Mouse (Mus musculus) macrophage (primary cell): ENCODE measurements around the gene Adssl1. TPM values are rescaled to one million over a fixed set of nuclear protein-coding genes. Genes with fewer than 3 reads are reported as not detected.
A peak's percentile ranks its signal among the peaks of the same experiment; 100 is the strongest.

Experiments used
- H3K27ac ChIP-seq: fragments of 350-480 bp; formaldehyde crosslinking; 2 replicates; pipeline ENCODE4 v1.9.0; 2021
- H3K36me3 ChIP-seq: fragments of 350-480 bp; formaldehyde crosslinking; 2 replicates; pipeline ENCODE4 v1.9.0; 2021; ENCODE audit errors: inconsistent target
- H3K4me3 ChIP-seq: fragments of 350-480 bp; formaldehyde crosslinking; 2 replicates; pipeline ENCODE4 v1.9.0; 2021; ENCODE audit errors: inconsistent target
- H3K79me2 ChIP-seq: fragments of 350-480 bp; formaldehyde crosslinking; 2 replicates; pipeline ENCODE4 v1.9.0; 2021; ENCODE audit errors: inconsistent target
- WGBS: methylation state at CpG from one replicate; pipeline ENCODE4 v1.1.7; 2026; ENCODE audit warnings: inconsistent platforms; ENCODE audit not compliant: missing documents; 5-methylcytosine and 5-hydroxymethylcytosine counted together
- polyA plus RNA-seq: library from polyadenylated mRNA; stranded (reverse); fragments of 250-400 nt; gene quantifications from 3 replicates; pipeline ENCODE4 v1.2.4, GENCODE M21; 2018; ENCODE audit warnings: inconsistent platforms

The Adssl1 gene
- polyA plus RNA-seq, 1 experiment from 2014 or later: 71.6 TPM

- H3K36me3 ChIP-seq: peaks cover 42% of the 10 kb centered on the region
- WGBS: 82% methylated on average over 5 of the region's 5 CpGs
These were observed 44.8 kb downstream of the Adssl1 start for GRCm38 (mm10) chr12:112664656-112665055.

GRCm38 (mm10) chr12:112665445-112665844, 45.6 kb downstream of the Adssl1 start:
- Histone ChIP-seq H3K27ac (no peak overlapping the region), H3K79me2 (peaks cover 100% of the 10 kb centered on the region), H3K36me3 (peaks cover 34% of the 10 kb centered on the region), H3K4me3 (no peak overlapping the region)
- 64% methylated on average over 18 of the region's 18 CpGs for WGBS

More at GRCm38 (mm10) chr12:112664656-112665055, 44.8 kb downstream of the Adssl1 start:
- Histone ChIP-seq H3K79me2 (peaks cover 98% of the 10 kb centered on the region), H3K4me3 (no peak overlapping the region), H3K27ac (no peak overlapping the region)

- peaks cover 29% of the 10 kb centered on the region for H3K36me3 ChIP-seq
- WGBS: 86% methylated on average over 9 of the region's 9 CpGs
- H3K27ac ChIP-seq: no peak overlapping the region
- H3K4me3 ChIP-seq: no peak overlapping the region
- peaks cover 100% of the 10 kb centered on the region for H3K79me2 ChIP-seq
These were observed 46.2 kb downstream of the Adssl1 start for GRCm38 (mm10) chr12:112665881-112666544.

GRCm38 (mm10) chr12:112667619-112668297, 47.9 kb downstream of the Adssl1 start:
- 28% methylated on average over 10 of the region's 10 CpGs for WGBS

GRCm38 (mm10) chr12:112670718-112671393, 51.0 kb downstream of the Adssl1 start:
- H3K36me3 ChIP-seq: peaks cover 8% of the 10 kb centered on the region; the same call in 1 of the 2 replicates

More at GRCm38 (mm10) chr12:112667619-112668297, 47.9 kb downstream of the Adssl1 start:
- Histone ChIP-seq H3K36me3 (peaks cover 16% of the 10 kb centered on the region; the same call in 1 of the 2 replicates), H3K4me3 (no peak overlapping the region; the same call in 1 of the 2 replicates), H3K27ac (peak overlapping the region; percentile 60), H3K79me2 (peaks cover 100% of the 10 kb centered on the region)

GRCm38 (mm10) chr12:112671891-112672290, 52.0 kb downstream of the Adssl1 start:
- H3K36me3 ChIP-seq: peaks cover 5% of the 10 kb centered on the region; the same call in 1 of the 2 replicates
- H3K27ac ChIP-seq: no peak overlapping the region
- WGBS: 90% methylated on average over 7 of the region's 7 CpGs
- peaks cover 66% of the 10 kb centered on the region for H3K79me2 ChIP-seq
- H3K4me3 ChIP-seq: no peak overlapping the region

More at GRCm38 (mm10) chr12:112670718-112671393, 51.0 kb downstream of the Adssl1 start:
- no peak overlapping the region for H3K27ac ChIP-seq
- WGBS: 72% methylated on average over 9 of the region's 9 CpGs
- H3K4me3 ChIP-seq: no peak overlapping the region
- H3K79me2 ChIP-seq: peaks cover 77% of the 10 kb centered on the region

GRCm38 (mm10) chr12:112672744-112673575, 53.1 kb downstream of the Adssl1 start:
- WGBS: 4% methylated on average over 20 of the region's 21 CpGs
- Histone ChIP-seq H3K79me2 (peaks cover 56% of the 10 kb centered on the region), H3K27ac (peak overlapping the region; percentile 70), H3K36me3 (peaks cover 5% of the 10 kb centered on the region; the same call in 1 of the 2 replicates), H3K4me3 (peak overlapping the region; percentile 78)

- Histone ChIP-seq H3K4me3 (peak overlapping the region; percentile 78), H3K27ac (peak overlapping the region; percentile 70)
- WGBS: under 1% methylated on average over 59 of the region's 68 CpGs
These were observed 53.8 kb downstream of the Adssl1 start for GRCm38 (mm10) chr12:112673576-112674091.

GRCm38 (mm10) chr12:112674132-112675011, 54.5 kb downstream of the Adssl1 start, which contains the start of gene Akt1:
TSS of gene Akt1 (minus strand) at chr12:112674884.
- H3K4me3 ChIP-seq: peak within 1 kb of the TSS; percentile 48
- H3K79me2 ChIP-seq: peaks cover 42% of the 10 kb centered on the region
- H3K36me3 ChIP-seq: no peaks in the 10 kb centered on the region; the same call in 1 of the 2 replicates
- WGBS: under 1% methylated on average over 53 of the region's 70 CpGs
- H3K27ac ChIP-seq: peak within 1 kb of the TSS; percentile 87

More at GRCm38 (mm10) chr12:112673576-112674091, 53.8 kb downstream of the Adssl1 start:
- peaks cover 5% of the 10 kb centered on the region; the same call in 1 of the 2 replicates for H3K36me3 ChIP-seq
- peaks cover 49% of the 10 kb centered on the region for H3K79me2 ChIP-seq

- peaks cover 31% of the 10 kb centered on the region for H3K79me2 ChIP-seq
- peak overlapping the region; percentile 87 for H3K27ac ChIP-seq
- no peaks in the 10 kb centered on the region; the same call in 1 of the 2 replicates for H3K36me3 ChIP-seq
- H3K4me3 ChIP-seq: peak overlapping the region; percentile 48
- 25% methylated on average over 17 of the region's 18 CpGs for WGBS
These were observed 55.6 kb downstream of the Adssl1 start for GRCm38 (mm10) chr12:112675245-112676035.

GRCm38 (mm10) chr12:112677076-112677475, 57.2 kb downstream of the Adssl1 start:
- WGBS: 65% methylated on average over 5 of the region's 5 CpGs
- peaks cover 15% of the 10 kb centered on the region for H3K79me2 ChIP-seq
- H3K36me3 ChIP-seq: no peaks in the 10 kb centered on the region
- no peak overlapping the region for H3K4me3 ChIP-seq
- H3K27ac ChIP-seq: no peak overlapping the region

- WGBS: 55% methylated on average over 19 of the region's 19 CpGs
- H3K27ac ChIP-seq: no peak overlapping the region
These were observed 58.2 kb downstream of the Adssl1 start for GRCm38 (mm10) chr12:112677943-112678554.

More at GRCm38 (mm10) chr12:112677943-112678554, 58.2 kb downstream of the Adssl1 start:
- Histone ChIP-seq H3K79me2 (peaks cover 5% of the 10 kb centered on the region), H3K4me3 (peak overlapping the region; percentile 22; the same call in 1 of the 2 replicates), H3K36me3 (no peaks in the 10 kb centered on the region)
